Mouse (Mus musculus): Measurements from ENCODE around the gene Rasgrp4.

Rasgrp4 gene

DNA sequence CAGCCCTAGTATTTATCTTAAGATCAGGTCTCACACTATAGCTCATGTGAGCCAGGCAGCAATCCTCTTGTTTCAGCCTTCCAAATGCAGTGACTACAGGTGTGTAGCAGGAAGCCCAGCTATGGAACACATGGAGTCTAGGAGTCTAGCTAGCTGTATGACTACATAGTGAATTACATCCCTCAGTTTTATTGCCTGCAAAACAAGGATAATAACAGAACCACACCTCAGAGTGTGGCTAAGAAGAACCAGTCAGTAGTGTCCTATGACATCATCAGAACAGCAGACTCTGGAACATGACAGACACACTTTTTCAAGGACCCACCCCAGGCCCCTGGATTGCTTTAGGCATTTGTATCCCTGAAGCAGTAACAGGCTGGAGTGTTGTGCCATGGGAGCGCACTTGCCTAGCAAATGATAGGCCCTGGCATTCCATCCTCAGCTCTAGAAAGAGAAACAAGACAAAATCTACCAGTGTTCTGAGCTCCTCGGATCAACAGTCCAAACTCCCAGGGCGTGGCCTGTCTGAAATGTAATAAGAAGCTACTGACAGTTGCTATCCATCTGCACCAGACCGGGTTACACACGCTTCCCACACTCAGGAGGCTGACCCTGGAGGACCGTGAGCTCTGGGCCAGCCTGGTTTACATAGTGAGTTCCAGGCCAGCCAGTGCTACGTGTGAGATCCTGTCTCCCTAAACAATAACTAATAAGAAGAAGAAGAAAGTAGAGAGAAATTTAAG is 12.1 kb downstream of the Rasgrp4 start:
- DNase-seq (ENCODE audit: low read depth), result no peak

DNA sequence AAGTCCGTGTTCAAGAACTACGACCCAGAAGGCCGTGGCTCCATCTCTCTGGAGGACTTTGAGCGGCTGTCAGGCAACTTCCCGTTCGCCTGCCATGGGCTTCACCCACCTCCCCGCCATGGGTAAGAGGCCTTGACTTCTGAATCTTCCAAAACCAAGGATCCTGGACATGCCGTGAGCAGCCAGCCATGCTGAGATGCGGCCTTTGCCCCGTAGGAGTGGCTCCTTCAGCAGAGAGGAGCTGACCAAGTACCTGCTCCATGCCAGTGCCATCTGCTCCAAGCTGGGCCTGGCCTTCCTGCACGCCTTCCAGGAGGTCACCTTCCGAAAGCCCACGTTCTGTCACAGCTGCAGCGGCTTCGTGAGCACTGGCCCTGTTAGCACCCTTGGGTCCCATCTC is 14.1 kb downstream of the Rasgrp4 start:
- no peak for DNase-seq (ENCODE audit: low read depth)

DNA sequence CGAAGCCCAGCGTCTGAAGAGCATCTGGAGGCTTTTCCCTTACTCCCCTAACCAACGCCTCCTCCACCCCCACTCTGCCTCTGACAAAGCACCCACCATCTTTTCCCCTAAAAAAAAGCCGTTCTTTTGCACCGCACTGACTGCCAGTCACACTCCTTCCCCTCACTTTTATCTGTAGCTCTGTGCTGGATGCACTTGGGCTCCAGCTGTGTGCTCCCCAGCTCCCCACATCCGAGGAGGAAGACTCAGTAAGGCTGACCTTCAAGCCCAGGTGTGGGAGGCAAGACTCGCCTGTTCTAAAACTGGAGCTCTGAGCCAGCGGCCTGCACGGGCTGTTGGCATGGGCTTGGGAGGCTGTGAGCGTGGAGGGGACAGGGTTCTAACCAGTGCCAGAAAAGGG is 16.8 kb downstream of the Rasgrp4 start:
- no peak for DNase-seq (ENCODE audit: low read depth)

DNA sequence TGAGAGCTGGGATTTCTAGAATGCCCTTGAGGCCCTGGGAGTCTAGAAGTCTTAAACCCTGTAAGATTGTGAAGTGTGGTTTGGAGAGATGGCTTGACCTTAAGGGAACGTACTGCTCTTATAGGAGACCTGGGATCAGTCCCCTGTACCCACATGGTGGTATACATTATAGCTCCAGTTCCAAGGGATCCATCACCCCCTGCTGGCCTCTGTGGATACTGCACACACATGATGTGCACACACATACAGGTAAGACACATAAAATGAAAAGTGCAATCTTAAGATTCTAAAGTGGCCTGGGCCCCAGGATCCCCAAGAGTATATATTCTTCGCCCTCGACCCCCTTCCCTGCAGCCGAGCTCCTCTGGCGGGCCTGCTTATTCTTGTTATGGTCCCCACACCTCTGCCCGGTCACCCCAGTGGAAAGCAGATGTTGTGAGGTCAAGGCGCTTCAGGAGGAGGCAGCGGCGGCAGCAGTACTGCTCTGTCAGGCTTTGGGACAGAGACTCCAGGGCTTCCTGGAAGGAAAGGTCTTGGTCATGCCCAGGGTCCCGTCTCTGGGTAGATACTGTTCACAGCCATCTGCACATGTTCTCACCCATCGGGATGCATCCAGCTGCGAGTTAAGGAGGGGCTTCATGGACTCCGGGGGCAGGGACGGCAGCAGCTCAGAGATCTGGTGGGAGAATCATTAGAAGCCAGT is 19.5 kb downstream of the Rasgrp4 start:
- peak; percentile 50 for DNase-seq (ENCODE audit: low read depth)

DNA sequence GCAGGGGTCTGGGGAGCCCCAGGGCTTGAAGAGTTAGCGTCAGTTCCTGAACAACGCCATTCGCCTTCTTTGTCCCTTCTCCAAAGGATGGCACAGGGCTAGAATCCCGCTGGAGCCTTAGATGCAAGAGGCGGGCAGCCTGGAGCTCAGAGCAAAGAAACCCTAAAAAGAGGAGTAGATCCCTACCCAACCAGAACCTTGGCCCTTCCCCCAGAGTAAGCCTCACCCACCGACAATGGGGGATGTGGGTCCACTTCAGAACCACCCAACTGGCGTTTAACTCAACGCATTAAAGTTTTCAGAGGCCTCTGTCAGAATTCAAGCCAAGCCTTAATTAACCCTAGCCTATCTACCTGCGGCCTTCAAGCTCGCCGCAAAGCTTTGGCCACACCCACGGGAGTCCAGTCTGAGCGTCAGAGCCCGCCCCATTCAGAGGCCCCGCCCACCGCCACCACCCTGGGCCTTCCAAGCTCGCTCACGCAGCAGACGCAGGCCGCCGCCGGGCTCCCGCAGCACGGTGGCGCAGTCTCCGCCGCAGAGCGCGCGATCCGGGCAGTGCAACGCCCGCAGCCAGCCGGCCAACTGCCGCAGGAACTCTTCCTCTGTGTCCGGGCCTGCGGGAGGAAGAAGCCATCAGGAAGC is 20.7 kb downstream of the Rasgrp4 start:
- DNase-seq (ENCODE audit: low read depth), result peak; percentile 91

DNA sequence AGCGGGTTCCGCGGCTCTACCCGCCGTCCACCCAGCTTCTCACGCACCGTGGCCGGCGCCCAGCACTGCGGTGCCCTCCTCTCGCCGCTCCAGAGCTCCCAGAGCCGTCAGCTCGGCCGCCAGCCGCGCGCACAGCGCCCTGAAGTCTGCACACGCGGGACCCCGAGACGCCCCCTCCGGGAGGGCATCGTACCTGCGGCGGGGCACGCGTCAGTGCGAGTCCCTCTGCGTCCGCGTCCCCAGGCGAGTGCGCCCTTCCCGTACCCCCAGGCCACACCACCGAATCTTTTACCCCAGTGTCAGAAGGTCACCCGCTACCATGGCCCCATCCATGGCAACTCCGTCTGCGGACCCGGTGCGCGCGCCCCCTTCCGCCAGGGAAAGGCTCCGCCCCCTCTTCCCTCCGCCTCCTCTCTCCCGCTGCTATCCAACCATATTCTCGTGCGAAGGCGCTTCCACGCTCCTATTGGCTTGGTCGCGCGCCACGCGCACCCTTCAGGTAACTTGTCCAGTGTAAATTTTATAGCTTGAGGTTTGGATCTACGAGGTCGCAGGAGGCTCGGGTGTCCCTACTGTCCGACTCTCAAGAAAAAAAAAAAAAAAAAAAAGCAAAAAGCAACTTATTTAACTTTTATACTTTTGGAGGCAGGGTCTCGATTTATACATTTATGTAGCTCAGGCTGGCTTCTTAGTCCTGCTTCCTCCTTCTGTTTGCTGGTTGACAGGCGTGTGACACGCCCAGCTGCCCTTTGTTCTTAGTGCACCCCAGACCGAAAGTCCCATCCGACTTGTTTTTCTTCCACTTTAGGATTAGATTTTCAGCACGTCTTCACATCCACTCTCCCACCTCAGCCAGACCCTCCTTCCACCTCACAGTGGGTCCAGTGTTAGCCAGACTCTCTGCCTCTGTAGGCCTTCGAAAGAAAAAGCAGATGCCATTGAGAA is 21.5 kb downstream of the Rasgrp4 start, which contains the start of gene Fam98c:
Gene Fam98c (minus strand): TSS at position 397 of the 945 bp plus-strand sequence.
- DNase-seq (ENCODE audit: low read depth), result peak; percentile 90

DNA sequence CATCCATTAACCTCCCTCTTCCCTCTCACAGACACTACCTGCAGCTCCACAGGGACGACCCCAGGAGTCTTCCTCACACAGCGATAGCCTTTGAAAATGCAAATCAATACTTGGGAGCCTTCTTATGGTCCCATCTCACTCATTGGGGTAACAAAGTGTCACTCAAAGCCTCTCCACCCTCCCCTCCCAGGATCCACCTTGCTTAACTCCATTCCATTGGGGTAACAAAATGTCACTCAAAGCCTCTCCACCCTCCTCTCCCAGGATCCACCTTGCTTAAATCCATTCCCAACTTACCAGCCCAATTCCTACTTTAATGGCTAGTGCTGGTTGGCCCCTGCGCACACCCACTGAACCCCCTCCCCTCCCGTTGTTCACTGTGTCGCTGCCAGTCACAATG is 23.6 kb downstream of the Rasgrp4 start:
- no peak for DNase-seq (ENCODE audit: low read depth)

DNA sequence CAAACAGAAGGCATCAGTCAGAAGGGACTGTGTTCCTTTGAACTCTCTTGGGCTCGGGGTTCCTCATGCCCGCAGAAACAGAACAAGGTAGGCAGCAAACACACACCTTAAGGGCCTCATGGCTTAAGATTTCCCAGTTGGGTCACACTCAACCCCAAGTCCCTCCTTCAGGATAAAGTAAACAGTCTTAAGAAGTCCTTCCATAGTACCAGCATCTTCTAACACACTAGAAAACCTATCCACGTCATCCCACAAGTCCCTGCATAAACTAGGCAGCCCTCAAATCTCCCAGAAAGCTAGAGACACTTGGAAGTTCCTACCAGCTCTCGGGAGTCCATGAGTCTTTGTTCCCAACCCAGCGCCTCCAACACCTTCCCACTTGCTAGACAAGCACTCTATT is 27.6 kb downstream of the Rasgrp4 start:
- DNase-seq (ENCODE audit: low read depth), result no peak

DNA sequence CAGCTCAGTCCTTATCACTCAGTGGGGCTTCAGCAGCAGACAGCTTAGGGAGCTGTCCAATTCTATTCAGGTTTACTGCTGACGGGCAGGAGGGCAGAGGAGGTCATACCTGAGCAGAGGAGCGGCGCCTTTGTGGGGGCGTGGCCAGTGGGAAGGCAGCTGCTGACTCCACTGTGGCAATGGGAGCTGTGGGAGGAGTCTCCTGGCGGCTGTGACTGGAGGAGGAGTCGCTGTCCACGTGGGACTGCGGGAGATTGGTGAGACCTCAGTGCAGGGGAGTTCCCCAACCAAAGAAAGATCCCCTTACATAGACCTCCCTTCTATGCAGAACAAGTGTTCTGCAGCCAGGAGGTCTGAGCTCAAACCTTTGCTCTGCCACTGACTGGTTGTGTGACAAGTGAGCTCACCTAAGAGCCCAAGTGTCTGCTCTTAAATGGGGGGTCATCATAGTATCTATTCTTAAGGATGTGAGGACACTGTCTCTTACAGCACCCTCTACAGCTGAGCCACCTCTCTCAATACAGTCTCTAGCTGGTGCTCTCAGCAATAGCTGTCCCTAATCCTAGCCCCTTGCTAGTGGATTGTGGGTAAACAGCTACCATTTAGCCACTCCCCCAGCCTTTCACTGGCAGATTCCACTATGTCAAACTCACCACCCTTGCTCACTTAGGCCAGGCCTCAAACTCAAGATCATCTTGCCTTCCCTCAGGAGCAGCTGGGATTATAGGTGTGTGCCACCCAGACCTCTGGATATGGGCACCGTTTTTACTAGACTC is 28.3 kb downstream of the Rasgrp4 start:
- DNase-seq (ENCODE audit: low read depth), result peak; percentile 78

DNA sequence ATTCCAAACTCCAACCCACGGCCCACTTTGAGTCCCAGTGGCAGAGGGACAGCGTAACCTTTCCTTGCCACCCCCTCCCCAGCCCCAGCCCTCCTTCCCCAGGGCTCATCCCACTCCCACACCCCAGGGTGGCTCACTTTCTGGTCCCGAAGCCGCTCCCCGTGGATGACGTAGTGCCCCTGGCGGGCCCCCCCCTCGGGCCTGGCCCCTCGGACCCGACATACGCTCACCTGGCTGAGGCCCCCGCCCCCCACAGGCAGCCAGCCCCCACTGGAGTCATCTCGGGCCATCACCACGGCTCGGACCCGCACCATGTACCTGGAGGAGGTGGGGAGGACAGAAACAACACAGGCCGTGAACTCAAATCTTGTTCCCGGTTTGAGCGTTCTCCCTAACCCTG is 33.0 kb downstream of the Rasgrp4 start:
- DNase-seq (ENCODE audit: low read depth), result no peak

DNA sequence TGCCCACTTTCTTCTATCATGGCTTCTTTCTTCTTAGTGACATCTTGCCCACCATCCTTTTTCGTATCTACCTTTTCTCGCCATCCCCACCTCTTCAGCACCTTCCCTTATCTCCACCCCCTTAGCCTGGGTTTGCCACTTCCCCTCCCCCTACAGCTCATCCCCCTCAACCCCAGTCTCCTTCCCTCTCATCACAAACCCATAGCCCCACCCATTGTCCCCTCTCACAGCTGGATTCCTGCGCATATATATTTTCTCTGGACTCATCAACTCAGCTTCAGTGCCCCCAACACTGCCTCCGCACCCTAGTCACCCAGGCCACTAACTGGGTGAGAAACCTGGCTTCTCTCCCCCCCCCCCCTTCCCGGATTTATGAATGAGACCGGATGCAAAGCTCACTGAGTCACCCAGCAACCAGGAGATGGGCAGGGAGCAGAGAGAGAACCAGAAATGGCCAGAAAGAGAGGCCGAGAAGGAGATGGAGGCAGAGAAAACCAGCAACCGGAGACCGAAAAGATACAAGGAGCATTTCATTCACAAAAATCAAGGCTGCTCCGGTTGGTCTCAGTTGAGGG is 33.6 kb downstream of the Rasgrp4 start:
- DNase-seq (ENCODE audit: low read depth), result no peak

DNA sequence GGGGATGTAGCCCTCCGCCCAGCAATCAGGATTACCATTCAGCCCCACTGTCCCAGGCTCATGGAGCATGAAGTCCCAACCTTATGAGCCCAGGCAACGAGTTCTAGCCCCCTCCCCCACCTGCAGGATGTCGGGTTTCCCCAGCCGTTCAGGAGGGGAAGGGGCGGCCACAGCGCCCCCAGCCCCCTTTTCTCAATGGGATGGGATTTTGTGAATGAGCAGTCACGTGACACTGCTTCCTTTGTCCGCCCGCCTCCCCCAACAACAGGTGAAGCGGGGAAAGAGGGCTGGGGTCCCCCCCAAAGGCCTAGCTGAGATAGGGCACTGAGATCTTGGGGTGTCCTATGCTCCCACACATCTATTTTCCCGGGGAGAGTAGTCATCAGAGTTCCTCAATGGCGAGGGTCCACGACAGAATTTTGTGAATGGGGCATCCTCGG is 34.2 kb downstream of the Rasgrp4 start:
- DNase-seq (ENCODE audit: low read depth), result peak; percentile 29

DNA sequence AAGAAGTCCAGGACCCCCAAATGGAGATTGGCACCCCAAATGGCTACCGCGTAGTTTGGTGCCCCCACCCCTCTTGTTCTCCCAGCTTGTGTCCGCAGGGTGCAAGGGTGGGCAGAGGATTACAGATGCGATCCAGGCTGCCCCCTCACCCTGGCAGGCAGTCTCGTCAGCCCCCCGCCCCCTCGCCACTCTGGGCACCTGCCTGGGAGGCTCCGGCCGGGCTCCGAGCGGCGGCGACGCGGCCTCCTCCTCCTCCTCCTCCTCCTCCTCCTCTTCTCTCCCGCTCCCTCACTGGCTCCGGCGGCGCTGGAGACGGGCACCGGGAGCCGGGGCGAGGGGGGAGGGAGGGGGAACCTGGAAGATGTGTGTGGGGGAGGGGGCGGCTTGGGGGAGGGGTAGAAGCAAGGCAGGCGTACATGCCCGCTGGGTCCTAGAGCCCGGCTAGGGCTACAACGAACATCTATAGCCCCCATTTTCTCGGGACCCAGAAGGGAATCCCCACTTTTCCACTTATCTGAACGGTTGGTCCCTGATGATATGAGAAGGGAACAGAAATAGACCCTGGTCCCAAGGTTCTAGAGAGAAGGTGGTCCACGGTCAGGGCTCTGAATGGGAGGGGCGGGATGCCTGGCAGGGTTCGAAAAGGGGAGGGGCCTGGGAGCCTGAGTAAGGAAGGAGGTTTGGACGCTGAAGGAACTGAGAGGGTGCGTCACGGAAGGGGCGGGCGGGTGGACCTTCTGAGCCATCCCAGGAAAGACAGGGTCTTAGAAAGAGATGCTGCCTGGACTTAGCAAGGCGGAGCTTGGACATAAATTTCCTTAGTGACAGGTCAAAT is 34.8 kb downstream of the Rasgrp4 start:
- peak; percentile 68 for DNase-seq (ENCODE audit: low read depth)

DNA sequence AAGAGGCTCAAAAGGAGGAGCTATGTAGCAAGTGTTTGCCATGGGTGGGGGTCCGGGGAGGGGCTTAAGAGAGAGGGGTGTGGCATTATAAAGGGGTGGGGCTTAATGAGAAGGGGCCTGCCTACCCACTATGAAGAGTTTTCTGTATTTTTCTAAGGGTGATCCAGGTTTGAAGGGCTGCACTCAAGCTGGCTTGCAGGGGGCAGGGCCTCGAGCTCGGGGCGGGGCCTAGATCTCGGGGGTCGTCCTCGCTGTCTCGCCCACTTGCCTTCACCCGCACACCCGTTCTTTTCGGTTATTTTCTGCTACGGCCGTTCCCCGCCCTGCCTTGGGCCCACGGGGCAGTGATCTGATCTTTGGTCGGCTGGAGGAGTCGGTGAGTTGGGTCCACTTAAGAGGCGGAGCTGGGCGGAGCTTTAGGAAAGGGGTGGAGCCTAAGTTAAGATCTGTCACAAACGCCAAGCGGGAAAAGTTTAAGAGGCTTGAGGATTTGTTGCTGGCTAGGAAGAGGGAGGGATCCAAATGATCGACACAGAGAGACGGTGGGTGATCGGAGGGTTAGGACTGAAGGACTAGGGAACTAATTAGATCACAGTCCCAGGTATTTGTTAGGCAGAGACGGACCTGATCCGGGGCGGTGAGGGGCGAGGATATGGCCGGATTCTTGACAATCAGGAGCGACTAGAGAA is 35.6 kb downstream of the Rasgrp4 start, which contains the start of the genes Ggn and Spred3:
Gene Ggn (plus strand): TSS at position 145 of the 689 bp plus-strand sequence.
Gene Spred3 (minus strand): TSS at position 346 of the 689 bp plus-strand sequence.
- DNase-seq (ENCODE audit: low read depth), result peak; percentile 81

DNA sequence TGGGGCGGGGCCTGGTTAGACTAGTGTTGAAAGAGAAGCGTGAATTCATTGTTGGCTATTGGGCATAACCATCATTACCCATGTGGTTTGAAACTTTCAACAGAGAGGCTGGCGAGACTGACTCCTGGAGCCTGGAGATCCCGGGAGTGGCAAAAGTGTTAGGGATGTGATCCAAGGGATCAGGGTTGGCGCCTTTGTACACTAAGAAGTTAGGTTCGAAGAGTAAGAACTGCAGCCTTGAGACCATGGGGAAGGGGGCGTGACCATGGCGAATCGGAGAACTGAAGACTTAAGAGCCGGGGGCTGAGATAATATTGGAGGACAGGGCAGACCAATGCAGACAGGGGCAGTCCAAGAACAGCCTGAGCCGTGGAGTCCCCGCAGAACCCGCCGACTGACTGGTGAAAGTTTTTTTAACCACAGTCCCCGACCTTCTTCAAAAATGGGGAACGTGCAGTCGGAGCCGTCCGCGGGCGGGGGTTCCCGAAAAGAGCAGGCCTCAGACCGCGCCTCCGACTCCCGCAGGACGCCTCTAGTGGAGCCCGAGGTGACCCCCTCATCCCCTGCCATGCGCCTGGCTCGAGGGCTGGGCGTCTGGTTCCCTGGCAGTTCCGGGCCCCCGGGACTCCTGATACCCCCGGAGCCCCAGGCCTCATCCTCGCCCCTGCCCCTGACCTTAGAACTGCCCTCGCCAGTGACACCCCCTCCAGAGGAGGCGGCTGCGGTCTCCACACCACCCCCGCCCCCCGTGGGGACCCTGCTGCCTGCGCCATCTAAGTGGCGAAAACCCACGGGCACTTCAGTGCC is 36.3 kb downstream of the Rasgrp4 start:
- peak; percentile 61 for DNase-seq (ENCODE audit: low read depth)

DNA sequence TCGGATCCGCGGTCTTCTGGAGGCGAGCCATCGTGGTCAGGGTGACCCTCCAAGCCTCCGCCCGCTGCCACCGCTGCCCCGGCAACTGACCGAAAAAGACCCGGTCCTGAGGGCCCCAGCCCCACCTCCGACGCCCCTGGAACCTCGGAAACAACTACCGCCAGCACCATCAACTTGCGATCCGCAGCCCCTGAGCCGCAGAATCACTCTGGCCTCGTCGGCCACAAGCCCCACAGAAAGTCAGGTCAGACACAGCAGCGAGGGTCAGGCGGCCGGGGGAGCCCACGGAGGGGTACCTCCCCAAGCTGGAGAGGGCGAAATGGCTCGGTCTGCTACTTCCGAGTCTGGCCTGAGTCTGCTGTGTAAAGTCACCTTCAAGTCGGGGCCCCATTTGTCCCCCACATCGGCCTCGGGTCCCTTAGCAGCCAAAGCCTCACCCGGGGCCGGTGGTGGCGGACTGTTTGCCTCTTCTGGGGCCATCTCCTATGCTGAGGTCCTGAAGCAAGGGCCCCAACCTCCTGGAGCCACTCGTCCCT is 37.0 kb downstream of the Rasgrp4 start:
- no peak for DNase-seq (ENCODE audit: low read depth)

DNA sequence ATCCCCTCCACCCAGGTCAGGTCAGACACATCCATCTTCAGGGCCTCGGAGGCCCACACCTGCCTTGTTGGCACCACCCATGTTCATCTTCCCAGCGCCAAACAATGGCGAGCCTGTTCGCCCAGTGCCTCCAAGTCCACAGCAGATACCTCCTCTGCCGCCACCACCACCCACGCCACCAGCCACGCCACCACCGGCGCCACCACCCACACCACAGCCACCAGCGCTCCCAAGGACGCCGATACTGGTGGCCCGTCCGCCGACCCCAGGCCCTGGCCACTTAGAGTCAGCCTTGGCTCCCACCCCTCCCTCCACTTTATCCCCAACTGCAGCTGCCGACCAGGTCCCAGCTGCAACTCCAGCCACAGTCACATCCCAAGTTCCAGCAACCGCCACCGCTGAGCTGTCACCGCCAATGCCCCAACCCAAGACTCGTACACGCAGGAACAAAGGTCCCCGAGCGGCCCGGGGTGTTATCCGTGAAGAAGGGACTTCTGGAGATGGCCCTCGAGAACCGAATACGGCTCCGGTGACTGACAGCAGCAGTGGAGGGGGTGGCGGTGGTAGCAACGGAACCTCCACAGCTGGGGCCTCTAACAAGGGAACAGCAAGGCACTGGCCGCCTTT is 37.9 kb downstream of the Rasgrp4 start:
- DNase-seq (ENCODE audit: low read depth), result no peak
